Mouse (Mus musculus): ENCODE results near the gene Atp8b4. TPM values are rescaled to one million over a fixed set of nuclear protein-coding genes. Genes with fewer than 3 reads are reported as not detected.

Atp8b4 gene
- polyA plus RNA-seq, 1 experiment: 0.97 TPM

DNA sequence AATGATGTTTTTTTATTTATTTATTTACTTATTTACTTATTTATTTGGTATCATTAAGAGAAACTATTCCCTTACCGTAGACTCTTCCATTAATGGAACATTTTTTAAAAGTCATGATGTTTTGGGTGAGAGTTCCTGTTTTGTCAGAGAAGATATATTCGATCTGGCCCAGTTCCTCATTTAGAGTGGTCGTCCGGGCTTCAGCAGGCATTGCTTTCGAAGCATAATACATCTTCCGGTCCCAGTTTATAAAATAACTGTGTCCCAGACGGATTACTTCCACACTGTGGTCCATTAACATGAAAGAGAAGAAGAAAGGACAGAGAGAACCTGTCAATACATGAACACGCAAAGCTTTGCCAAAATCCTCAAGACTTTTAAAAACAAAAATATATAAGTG, 103.0 kb downstream of the Atp8b4 start:
- no peak overlapping the region for H3K27ac ChIP-seq (ENCODE audit: insufficient read depth, low read depth, low read length)
- no peaks in the 10 kb centered on the region for H3K27me3 ChIP-seq (replicated peaks; ENCODE audit: control insufficient read depth, insufficient read depth, low read length)
- no peaks in the 10 kb centered on the region for H3K4me1 ChIP-seq (ENCODE audit: control insufficient read depth, insufficient read depth, low read length)
- DNase-seq: no peak
- 71% methylated on average over 8 of the region's 8 CpGs for WGBS
- H3K36me3 ChIP-seq (ENCODE audit: control insufficient read depth, insufficient read depth, low read length): no peaks in the 10 kb centered on the region
- TF ChIP-seq CTCF (conservative IDR thresholded peaks at IDR 0.05; ENCODE audit: insufficient read depth, insufficient read length, low read depth, low read length) (no peak), POLR2A (IDR thresholded peaks at IDR 0.05; ENCODE audit: low read depth, low read length) (no peak)
- no peak overlapping the region for H3K4me3 ChIP-seq (ENCODE audit: insufficient read depth, low read depth, low read length)

- no peak overlapping the region for H3K4me3 ChIP-seq (ENCODE audit: insufficient read depth, low read depth, low read length)
- no peak for DNase-seq
- 68% methylated on average over 2 of the region's 2 CpGs for whole genome bisulfite sequencing
- H3K27ac ChIP-seq (ENCODE audit: insufficient read depth, low read depth, low read length): no peak overlapping the region
- TF ChIP-seq CTCF (conservative IDR thresholded peaks at IDR 0.05; ENCODE audit: insufficient read depth, insufficient read length, low read depth, low read length): no peak
- TF ChIP-seq POLR2A (IDR thresholded peaks at IDR 0.05; ENCODE audit: low read depth, low read length): no peak
- H3K36me3 ChIP-seq (ENCODE audit: control insufficient read depth, insufficient read depth, low read length): no peaks in the 10 kb centered on the region
- H3K27me3 ChIP-seq (replicated peaks; ENCODE audit: control insufficient read depth, insufficient read depth, low read length): no peaks in the 10 kb centered on the region
- H3K4me1 ChIP-seq (ENCODE audit: control insufficient read depth, insufficient read depth, low read length): no peaks in the 10 kb centered on the region
These were observed 105.5 kb downstream of the Atp8b4 start for GRCm38 (mm10) chr2:126394924-126395323.

DNA sequence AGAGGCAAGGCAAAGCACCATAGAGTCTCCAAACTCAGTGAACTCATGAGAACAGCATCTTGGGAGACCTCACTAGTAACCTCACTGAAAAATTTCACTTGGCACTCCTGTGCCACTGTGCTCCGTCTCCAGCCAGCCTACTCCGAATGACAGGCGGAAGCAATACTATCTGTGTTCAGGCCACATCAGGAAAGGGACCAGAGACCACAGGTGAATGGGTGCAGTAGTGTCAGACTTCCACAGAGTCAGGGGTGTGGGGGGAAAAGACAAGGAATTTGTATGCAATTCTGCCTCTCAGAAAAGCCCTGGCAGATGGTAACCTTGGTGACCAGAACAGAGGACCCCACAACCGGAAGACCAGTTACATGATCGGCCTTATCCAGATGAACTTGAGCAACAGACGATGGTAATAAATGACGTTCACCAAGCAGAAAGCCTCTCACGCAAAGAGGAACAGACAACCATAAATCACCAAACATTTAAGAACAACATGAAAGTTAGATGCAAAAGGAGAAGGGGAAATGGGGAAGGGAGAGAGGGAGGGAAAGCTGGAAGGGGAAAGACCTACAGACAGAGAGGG, 112.9 kb downstream of the Atp8b4 start:
- 39% methylated on average over 8 of the region's 8 CpGs for WGBS
- H3K4me1 ChIP-seq (ENCODE audit: control insufficient read depth, insufficient read depth, low read length): no peaks in the 10 kb centered on the region
- H3K36me3 ChIP-seq (ENCODE audit: control insufficient read depth, insufficient read depth, low read length): no peaks in the 10 kb centered on the region
- H3K4me3 ChIP-seq (ENCODE audit: insufficient read depth, low read depth, low read length): no peak overlapping the region
- DNase-seq: no peak
- no peak overlapping the region for H3K27ac ChIP-seq (ENCODE audit: insufficient read depth, low read depth, low read length)
- TF ChIP-seq CTCF (conservative IDR thresholded peaks at IDR 0.05; ENCODE audit: insufficient read depth, insufficient read length, low read depth, low read length) (no peak), POLR2A (IDR thresholded peaks at IDR 0.05; ENCODE audit: low read depth, low read length) (no peak)
- H3K27me3 ChIP-seq (replicated peaks; ENCODE audit: control insufficient read depth, insufficient read depth, low read length): no peaks in the 10 kb centered on the region

DNA sequence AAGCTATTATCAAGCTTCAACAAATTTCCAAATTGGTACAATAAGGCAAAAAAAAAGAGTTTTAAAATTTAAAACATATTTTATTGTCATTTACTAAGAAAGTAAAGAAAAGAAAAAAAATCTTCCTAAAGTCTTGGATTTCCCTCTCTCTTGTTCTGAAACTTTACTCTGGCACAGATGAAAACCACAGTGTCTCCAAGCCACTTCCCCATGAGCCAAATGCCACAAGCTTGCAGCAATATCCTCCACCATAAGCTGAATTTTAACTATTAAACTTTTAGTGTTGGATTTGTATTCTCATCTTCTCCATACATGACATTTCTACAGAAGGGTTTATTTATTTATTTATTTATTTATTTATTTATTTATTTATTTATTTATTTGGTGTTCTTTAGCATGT, 114.4 kb downstream of the Atp8b4 start:
- H3K27ac ChIP-seq (ENCODE audit: insufficient read depth, low read depth, low read length): no peak overlapping the region
- DNase-seq: no peak
- TF ChIP-seq POLR2A (IDR thresholded peaks at IDR 0.05; ENCODE audit: low read depth, low read length) (no peak), CTCF (conservative IDR thresholded peaks at IDR 0.05; ENCODE audit: insufficient read depth, insufficient read length, low read depth, low read length) (no peak)
- no peaks in the 10 kb centered on the region for H3K4me1 ChIP-seq (ENCODE audit: control insufficient read depth, insufficient read depth, low read length)
- H3K4me3 ChIP-seq (ENCODE audit: insufficient read depth, low read depth, low read length): no peak overlapping the region
- no peaks in the 10 kb centered on the region for H3K36me3 ChIP-seq (ENCODE audit: control insufficient read depth, insufficient read depth, low read length)
- no peaks in the 10 kb centered on the region for H3K27me3 ChIP-seq (replicated peaks; ENCODE audit: control insufficient read depth, insufficient read depth, low read length)

GRCm38 (mm10) chr2:126380300-126380699, 120.2 kb downstream of the Atp8b4 start:
- H3K4me3 ChIP-seq (ENCODE audit: insufficient read depth, low read depth, low read length): no peak overlapping the region
- no peaks in the 10 kb centered on the region for H3K27me3 ChIP-seq (replicated peaks; ENCODE audit: control insufficient read depth, insufficient read depth, low read length)
- WGBS: 86% methylated on average over 5 of the region's 5 CpGs
- DNase-seq: no peak
- H3K27ac ChIP-seq (ENCODE audit: insufficient read depth, low read depth, low read length): no peak overlapping the region
- H3K36me3 ChIP-seq (ENCODE audit: control insufficient read depth, insufficient read depth, low read length): no peaks in the 10 kb centered on the region
- TF ChIP-seq POLR2A (IDR thresholded peaks at IDR 0.05; ENCODE audit: low read depth, low read length) (no peak), CTCF (conservative IDR thresholded peaks at IDR 0.05; ENCODE audit: insufficient read depth, insufficient read length, low read depth, low read length) (no peak)
- H3K4me1 ChIP-seq (ENCODE audit: control insufficient read depth, insufficient read depth, low read length): no peaks in the 10 kb centered on the region

GRCm38 (mm10) chr2:126371634-126372033, 128.8 kb downstream of the Atp8b4 start:
- Histone ChIP-seq H3K4me3 (ENCODE audit: insufficient read depth, low read depth, low read length) (no peak overlapping the region), H3K36me3 (ENCODE audit: control insufficient read depth, insufficient read depth, low read length) (no peaks in the 10 kb centered on the region), H3K27me3 (replicated peaks; ENCODE audit: control insufficient read depth, insufficient read depth, low read length) (no peaks in the 10 kb centered on the region), H3K27ac (ENCODE audit: insufficient read depth, low read depth, low read length) (no peak overlapping the region), H3K4me1 (ENCODE audit: control insufficient read depth, insufficient read depth, low read length) (no peaks in the 10 kb centered on the region)
- no peak for DNase-seq
- 82% methylated on average over 8 of the region's 8 CpGs for WGBS
- TF ChIP-seq POLR2A (IDR thresholded peaks at IDR 0.05; ENCODE audit: low read depth, low read length) (no peak), CTCF (conservative IDR thresholded peaks at IDR 0.05; ENCODE audit: insufficient read depth, insufficient read length, low read depth, low read length) (no peak)

GRCm38 (mm10) chr2:126369815-126370214, 130.7 kb downstream of the Atp8b4 start:
- Histone ChIP-seq H3K4me1 (ENCODE audit: control insufficient read depth, insufficient read depth, low read length) (no peaks in the 10 kb centered on the region), H3K4me3 (ENCODE audit: insufficient read depth, low read depth, low read length) (no peak overlapping the region), H3K36me3 (ENCODE audit: control insufficient read depth, insufficient read depth, low read length) (no peaks in the 10 kb centered on the region), H3K27me3 (replicated peaks; ENCODE audit: control insufficient read depth, insufficient read depth, low read length) (no peaks in the 10 kb centered on the region), H3K27ac (ENCODE audit: insufficient read depth, low read depth, low read length) (no peak overlapping the region)
- WGBS: 62% methylated on average over 4 of the region's 4 CpGs
- DNase-seq: no peak
- TF ChIP-seq CTCF (conservative IDR thresholded peaks at IDR 0.05; ENCODE audit: insufficient read depth, insufficient read length, low read depth, low read length) (no peak), POLR2A (IDR thresholded peaks at IDR 0.05; ENCODE audit: low read depth, low read length) (no peak)

Measured in kidney, adult 2 months (tissue).